In genomic region chr6:30292579-30292978, GRCm38 (mm10) we compare ENCODE assay signal across 14 mouse cellular contexts.
"Had no signal": no experiment of that assay in that cellular context is flagged by ENCODE, and none has a peak within 500 bp of the region (broad histone marks: within the 10 kb centered on the region; RNA-seq: fewer than 3 reads in every experiment).

No protein-coding gene starts in this region.

- H3K27ac ChIP-seq: intestine, embryonic 15.5 days; limb, embryonic 15.5 days; lung, embryonic 15.5 days; macrophage; midbrain, embryonic 13.5 days; neural tube, embryonic 15.5 days; stomach, postnatal 0 days had no signal

- H3K36me3 ChIP-seq: intestine, embryonic 15.5 days had no signal

- ATAC-seq: intestine, embryonic 15.5 days; midbrain, embryonic 13.5 days had no signal

- H3K9me3 ChIP-seq: intestine, embryonic 15.5 days; limb, embryonic 15.5 days; lung, embryonic 15.5 days; midbrain, embryonic 13.5 days; neural tube, embryonic 15.5 days had no signal

- H3K9ac ChIP-seq: intestine, embryonic 15.5 days; limb, embryonic 15.5 days; lung, embryonic 15.5 days; midbrain, embryonic 13.5 days; neural tube, embryonic 15.5 days had no signal

- H3K4me1 ChIP-seq: intestine, embryonic 15.5 days; limb, embryonic 15.5 days; lung, embryonic 15.5 days had no signal

- H3K4me2 ChIP-seq: intestine, embryonic 15.5 days; limb, embryonic 15.5 days; lung, embryonic 15.5 days; midbrain, embryonic 13.5 days; neural tube, embryonic 15.5 days had no signal

- H3K27me3 ChIP-seq: intestine, embryonic 15.5 days; limb, embryonic 15.5 days; lung, embryonic 15.5 days; midbrain, embryonic 13.5 days; neural tube, embryonic 15.5 days had no signal

- H3K4me3 ChIP-seq: intestine, embryonic 15.5 days; limb, embryonic 15.5 days; lung, embryonic 15.5 days; midbrain, embryonic 13.5 days; myocyte; neural tube, embryonic 15.5 days had no signal

- DNase-seq: kidney, adult 18-20 months; kidney, postnatal 10 days; lung, postnatal 14 days; right cerebral cortex, adult 18-20 months; right cerebral cortex, postnatal 25 days; thymus, postnatal 4 days had no signal
